Mouse (Mus musculus) ES-E14 (cell line): ENCODE data around the gene Tjp2. TPM values are rescaled to one million over a fixed set of nuclear protein-coding genes. Genes with fewer than 3 reads are reported as not detected.

ENCODE experiments used
- DNase-seq: peaks from one replicate; pipeline ENCODE4 v3.0.0-alpha.2; 2013; ENCODE audit warnings: low read depth, low spot score
- H3K27ac ChIP-seq: 2 replicates; pipeline ENCODE4 v1.5.1; 2012; ENCODE audit warnings: low read depth, mild to moderate bottlenecking, low read length, moderate library complexity, mixed read lengths; ENCODE audit not compliant: poor library complexity, insufficient read depth, severe bottlenecking
- H3K36me3 ChIP-seq: 2 replicates; pipeline ENCODE4 v1.6.1; 2012; ENCODE audit warnings: mild to moderate bottlenecking, low read length, moderate library complexity, mixed read lengths; ENCODE audit not compliant: control insufficient read depth, poor library complexity, insufficient read depth, severe bottlenecking
- H3K4me1 ChIP-seq, 2 experiments: fragments of 150-350 bp in 1 of 2; sonication (generic) in 1 of 2; 2 replicates each; pipeline ENCODE4 v1.6.1; 2012; ENCODE audit warnings: low read length in 2 of 2, mild to moderate bottlenecking in 1 of 2, mixed read lengths in 1 of 2; ENCODE audit not compliant: control insufficient read depth in 2 of 2, insufficient read depth in 2 of 2, poor library complexity in 1 of 2
- H3K4me3 ChIP-seq, 2 experiments: fragments of 150-350 bp in 1 of 2; sonication (generic) in 1 of 2; 2 replicates each; pipeline ENCODE4 v1.5.1; 2012; ENCODE audit warnings: low read length in 2 of 2, low read depth in 1 of 2, mild to moderate bottlenecking in 1 of 2, mixed read lengths in 1 of 2; ENCODE audit not compliant: insufficient read depth in 1 of 2, poor library complexity in 1 of 2, severe bottlenecking in 1 of 2
- H3K9ac ChIP-seq: 2 replicates; pipeline ENCODE4 v1.6.1; 2012; ENCODE audit warnings: low read depth, mild to moderate bottlenecking, low read length, mixed read lengths; ENCODE audit not compliant: poor library complexity, insufficient read depth, severe bottlenecking
- H3K9me3 ChIP-seq: fragments of 150-350 bp; sonication (generic); 2 replicates; pipeline ENCODE4 v1.6.1; 2012; ENCODE audit warnings: low read depth, mild to moderate bottlenecking, low read length; ENCODE audit not compliant: control insufficient read depth, insufficient read depth
- CHD2 ChIP-seq: IDR thresholded peaks from 2 replicates; pipeline ENCODE4 v1.6.1; 2014; ENCODE audit warnings: mild to moderate bottlenecking, low read depth, low read length, inconsistent platforms
- HCFC1 ChIP-seq: IDR thresholded peaks from 2 replicates; pipeline ENCODE4 v1.6.1; 2012; ENCODE audit warnings: low read length, inconsistent platforms, borderline replicate concordance; ENCODE audit not compliant: insufficient read depth
- MAFK ChIP-seq: IDR thresholded peaks from 2 replicates; pipeline ENCODE4 v1.6.1; 2014; ENCODE audit warnings: mild to moderate bottlenecking, low read depth, low read length, inconsistent platforms; ENCODE audit not compliant: insufficient read depth
- ZC3H11A ChIP-seq: IDR thresholded peaks from 2 replicates; pipeline ENCODE4 v1.6.1; 2012; ENCODE audit warnings: low read depth, mild to moderate bottlenecking, inconsistent platforms, low read length, borderline replicate concordance
- ZNF384 ChIP-seq: IDR thresholded peaks from 2 replicates; pipeline ENCODE4 v1.6.1; 2012; ENCODE audit warnings: low read depth, low read length, inconsistent platforms
- in situ Hi-C, 2 experiments: fragments of 600-800 bp; cut with MboI; formaldehyde crosslinking; loops; one replicate each; pipeline ENCODE4 v1.15.1; 2025; ENCODE audit warnings: low sequenced_read_pairs in 2 of 2, inconsistent platforms in 1 of 2; ENCODE audit not compliant: unreplicated experiment in 2 of 2
- total RNA-seq: library from RNA; depleted of rRNA; stranded (reverse); fragments of 300-350 nt; gene quantifications from 2 replicates; pipeline ENCODE4 v1.2.3, GENCODE M21; 2012

Tjp2 gene
- total RNA-seq, 1 experiment = 97.3 TPM

- no peaks in the 10 kb centered on the region for H3K9me3 ChIP-seq
- in situ Hi-C loops = no loop called here
- H3K4me3 ChIP-seq = peak overlapping the region; percentile 90
- H3K9ac ChIP-seq = peak overlapping the region; percentile 84
- H3K4me1 ChIP-seq = peaks cover 4 to 10% of the 10 kb centered on the region in 2 experiments
- H3K27ac ChIP-seq = peak overlapping the region; percentile 100
- H3K36me3 ChIP-seq = no peaks in the 10 kb centered on the region
- DNase-seq = peak; percentile 92
- TF ChIP-seq CHD2 (peak; percentile 49; the same call in 1 of the 2 replicates), ZNF384 (no peak), MAFK (peak; percentile 75), HCFC1 (no peak), ZC3H11A (no peak)
Measured at GRCm38 (mm10) chr19:24225305-24225696, 471 bp upstream of the Tjp2 start.

GRCm38 (mm10) chr19:24223851-24224251, 979 bp downstream of the Tjp2 start:
- peak; percentile 88 for DNase-seq
- H3K27ac ChIP-seq = peak overlapping the region; percentile 100
- no peaks in the 10 kb centered on the region for H3K9me3 ChIP-seq
- peak overlapping the region; percentile 95 for H3K9ac ChIP-seq
- H3K36me3 ChIP-seq = no peaks in the 10 kb centered on the region; the same call in 1 of the 2 replicates
- in situ Hi-C loops = no loop called here
- H3K4me3 ChIP-seq = peak overlapping the region; percentile 90
- peaks cover 4 to 14% of the 10 kb centered on the region in 2 experiments for H3K4me1 ChIP-seq
- peak; percentile 34; the same call in 1 of the 2 replicates for TF ChIP-seq HCFC1
- no peak for TF ChIP-seq ZC3H11A

DNA sequence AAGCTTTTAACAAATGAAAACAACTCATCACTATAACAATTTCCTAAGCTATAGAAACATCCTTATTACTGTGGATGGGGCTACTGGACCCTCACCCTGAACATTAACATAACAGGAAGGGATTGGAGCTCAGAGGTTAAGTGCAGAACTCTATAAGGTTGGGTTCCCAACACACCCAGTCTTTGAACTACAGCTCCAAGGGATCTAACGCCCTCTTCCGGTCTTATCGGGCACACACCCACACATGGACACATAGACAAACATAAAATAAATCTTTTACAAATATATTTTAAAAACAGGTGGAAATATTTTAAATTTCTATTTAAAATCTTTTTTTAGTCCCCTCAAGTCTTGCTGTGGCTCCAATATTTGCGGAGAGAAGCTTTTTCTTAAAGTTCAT, 3.4 kb downstream of the Tjp2 start:
- TF ChIP-seq CHD2 (0 out of 2 replicates have a peak, but pooled peaks have one; percentile 13), MAFK (no peak)
- Histone ChIP-seq H3K9me3 (no peaks in the 10 kb centered on the region), H3K36me3 (no peaks in the 10 kb centered on the region; the same call in 1 of the 2 replicates), H3K4me3 (peak overlapping the region in 1 of 2 experiments; percentile 19; a peak in 1 of 4 replicates), H3K4me1 (peaks cover 8 to 14% of the 10 kb centered on the region in 2 experiments), H3K27ac (no peak overlapping the region; the same call in 1 of the 2 replicates), H3K9ac (no peak overlapping the region)
- in situ Hi-C loops = no loop called here
- no peak for DNase-seq

DNA sequence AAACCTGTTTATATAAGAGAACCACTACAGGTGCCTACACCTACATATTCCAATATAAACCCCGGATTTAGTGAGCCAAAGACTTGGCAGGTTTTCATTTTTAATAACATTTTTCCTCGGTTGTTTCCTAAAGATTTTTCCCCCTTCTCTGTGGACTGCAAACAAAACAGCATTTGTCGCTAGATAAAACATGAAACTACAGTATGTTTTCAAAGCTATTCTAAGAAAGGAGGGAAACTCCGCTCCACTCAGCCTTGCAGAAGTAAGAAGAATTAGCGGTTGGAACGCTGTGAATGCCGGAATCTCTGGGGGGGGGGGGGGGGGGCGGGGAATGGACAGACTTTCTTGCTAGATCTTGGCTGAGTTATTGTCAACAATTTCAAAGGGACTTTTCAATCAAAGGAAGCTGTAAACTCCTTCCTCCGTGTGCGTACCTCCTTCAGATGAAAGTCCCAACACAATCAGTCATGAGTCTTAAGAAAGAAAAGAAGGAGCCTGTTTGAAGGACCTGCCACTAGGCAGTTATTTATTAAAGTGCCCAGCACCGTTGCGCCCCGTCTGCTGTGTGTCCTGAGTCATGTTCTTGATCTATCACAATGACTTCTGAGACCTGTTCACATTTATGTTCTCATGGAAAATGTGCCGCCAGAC, 3.9 kb downstream of the Tjp2 start:
- DNase-seq = no peak
- in situ Hi-C loops = no loop called here
- TF ChIP-seq ZNF384 = no peak
- no peak for TF ChIP-seq MAFK
- no peak for TF ChIP-seq CHD2
- no peak for TF ChIP-seq HCFC1
- TF ChIP-seq ZC3H11A = no peak
- no peaks in the 10 kb centered on the region; the same call in 1 of the 2 replicates for H3K36me3 ChIP-seq
- H3K27ac ChIP-seq = no peak overlapping the region; the same call in 1 of the 2 replicates
- no peaks in the 10 kb centered on the region for H3K9me3 ChIP-seq
- H3K4me1 ChIP-seq = peaks cover 8 to 14% of the 10 kb centered on the region in 2 experiments
- peak overlapping the region in 1 of 2 experiments; percentile 17; a peak in 1 of 4 replicates for H3K4me3 ChIP-seq
- H3K9ac ChIP-seq = no peak overlapping the region
